Mouse (Mus musculus): ENCODE data around the gene Me1. TPM values are rescaled to one million over a fixed set of nuclear protein-coding genes. Genes with fewer than 3 reads are reported as not detected.

Gene Me1
- polyA plus RNA-seq, 1 experiment, result 5.0 TPM

DNA sequence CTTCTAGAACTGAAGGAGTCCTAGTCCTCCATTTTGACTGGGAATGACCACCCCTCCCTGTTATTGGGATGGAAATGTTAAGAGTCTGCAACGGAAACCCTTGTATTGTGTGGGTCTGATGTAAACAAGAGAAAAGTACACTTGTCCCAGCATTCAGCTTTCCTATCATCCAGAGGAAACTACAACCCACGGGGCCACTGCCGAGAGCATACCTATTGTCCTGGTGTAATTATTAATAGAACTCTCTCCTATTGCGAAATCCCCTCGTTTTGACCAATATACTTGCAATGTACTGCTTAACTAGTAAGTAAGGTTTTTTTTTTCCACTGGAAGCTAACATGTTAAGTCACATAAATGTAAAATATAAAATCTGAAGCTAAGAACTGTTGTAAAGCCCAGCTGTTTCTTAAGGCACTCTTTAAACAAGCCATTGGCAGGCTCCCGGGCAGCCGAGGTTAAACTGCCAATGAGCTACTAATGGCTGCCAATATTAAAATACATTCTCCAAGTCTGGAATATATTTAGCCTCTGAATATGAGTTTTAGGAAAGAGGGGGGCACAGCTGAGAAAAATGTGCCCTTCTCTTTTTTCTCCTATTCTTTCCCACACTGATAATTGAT lies 47.7 kb downstream of the Me1 start:
- WGBS, result 20% methylated on average over 7 of the region's 7 CpGs
- Histone ChIP-seq H3K4me1 (ENCODE audit: control insufficient read depth, insufficient read depth, insufficient read length, low read length) (peaks cover 3% of the 10 kb centered on the region; the same call in 1 of the 2 replicates), H3K27ac (ENCODE audit: insufficient read depth, low read depth, low read length) (no peak overlapping the region), H3K27me3 (ENCODE audit: control insufficient read depth, insufficient read depth, low read length) (no peaks in the 10 kb centered on the region), H3K4me3 (ENCODE audit: low read depth, low read length) (no peak overlapping the region), H3K36me3 (ENCODE audit: control insufficient read depth, insufficient read depth, low read length) (no peaks in the 10 kb centered on the region)
- TF ChIP-seq CTCF (IDR thresholded peaks at IDR 0.05; ENCODE audit: extremely low read depth, insufficient read length, insufficient replicate concordance, low read depth, low read length) (no peak), POLR2A (IDR thresholded peaks at IDR 0.05; ENCODE audit: low read depth, low read length) (no peak)

DNA sequence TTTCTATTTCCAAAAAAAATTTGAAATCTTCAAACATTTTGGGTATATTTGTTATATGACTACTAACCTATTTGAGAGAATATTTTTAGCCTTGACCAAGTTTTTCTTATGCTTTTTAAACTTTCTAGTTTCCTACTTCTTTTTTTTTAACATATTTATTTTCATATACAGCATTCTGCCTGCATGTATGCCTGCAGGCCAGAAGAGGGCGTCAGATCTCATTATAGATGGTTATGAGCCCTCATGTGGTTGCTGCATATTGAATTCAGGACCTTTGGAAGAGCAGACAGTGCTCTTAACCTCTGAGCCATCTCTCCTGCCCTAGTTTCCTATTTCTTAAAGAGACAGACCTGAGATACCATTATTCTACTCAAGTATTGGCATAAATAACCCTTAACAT lies 48.9 kb downstream of the Me1 start:
- Histone ChIP-seq H3K36me3 (ENCODE audit: control insufficient read depth, insufficient read depth, low read length) (no peaks in the 10 kb centered on the region), H3K27ac (ENCODE audit: insufficient read depth, low read depth, low read length) (no peak overlapping the region)
- 11% methylated on average over 1 of the region's 1 CpGs for WGBS

DNA sequence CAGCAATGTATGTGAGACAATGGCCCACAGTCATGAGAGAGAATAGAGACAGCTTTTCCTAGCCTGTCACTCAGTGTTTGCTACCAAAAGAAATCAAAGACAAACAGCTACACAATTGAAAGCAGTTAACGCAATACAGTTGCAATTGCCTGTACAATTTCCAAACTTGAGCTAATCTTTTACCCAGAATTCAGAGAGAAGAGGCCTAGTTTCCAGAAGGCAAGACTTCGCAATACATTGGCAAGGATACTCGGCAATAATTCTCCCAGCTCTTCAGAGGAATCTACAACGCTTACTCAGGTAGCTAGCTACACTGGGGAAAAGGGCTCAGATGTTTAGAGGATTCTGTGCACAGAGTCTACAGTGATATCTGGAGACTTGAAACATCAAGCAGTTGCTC lies 52.3 kb downstream of the Me1 start:
- H3K27me3 ChIP-seq (ENCODE audit: control insufficient read depth, insufficient read depth, low read length), result no peaks in the 10 kb centered on the region
- H3K4me3 ChIP-seq (ENCODE audit: low read depth, low read length), result no peak overlapping the region
- no peaks in the 10 kb centered on the region for H3K36me3 ChIP-seq (ENCODE audit: control insufficient read depth, insufficient read depth, low read length)
- H3K27ac ChIP-seq (ENCODE audit: insufficient read depth, low read depth, low read length), result no peak overlapping the region
- TF ChIP-seq POLR2A (IDR thresholded peaks at IDR 0.05; ENCODE audit: low read depth, low read length), result no peak
- 90% methylated on average over 4 of the region's 4 CpGs for WGBS
- H3K4me1 ChIP-seq (ENCODE audit: control insufficient read depth, insufficient read depth, insufficient read length, low read length), result peaks cover 3% of the 10 kb centered on the region; the same call in 1 of the 2 replicates

More for the DNA sequence above, 48.9 kb downstream of the Me1 start:
- no peak for TF ChIP-seq POLR2A (IDR thresholded peaks at IDR 0.05; ENCODE audit: low read depth, low read length)
- TF ChIP-seq CTCF (IDR thresholded peaks at IDR 0.05; ENCODE audit: extremely low read depth, insufficient read length, insufficient replicate concordance, low read depth, low read length), result no peak
- no peaks in the 10 kb centered on the region for H3K27me3 ChIP-seq (ENCODE audit: control insufficient read depth, insufficient read depth, low read length)
- H3K4me1 ChIP-seq (ENCODE audit: control insufficient read depth, insufficient read depth, insufficient read length, low read length), result peaks cover 3% of the 10 kb centered on the region; the same call in 1 of the 2 replicates
- no peak overlapping the region for H3K4me3 ChIP-seq (ENCODE audit: low read depth, low read length)

DNA sequence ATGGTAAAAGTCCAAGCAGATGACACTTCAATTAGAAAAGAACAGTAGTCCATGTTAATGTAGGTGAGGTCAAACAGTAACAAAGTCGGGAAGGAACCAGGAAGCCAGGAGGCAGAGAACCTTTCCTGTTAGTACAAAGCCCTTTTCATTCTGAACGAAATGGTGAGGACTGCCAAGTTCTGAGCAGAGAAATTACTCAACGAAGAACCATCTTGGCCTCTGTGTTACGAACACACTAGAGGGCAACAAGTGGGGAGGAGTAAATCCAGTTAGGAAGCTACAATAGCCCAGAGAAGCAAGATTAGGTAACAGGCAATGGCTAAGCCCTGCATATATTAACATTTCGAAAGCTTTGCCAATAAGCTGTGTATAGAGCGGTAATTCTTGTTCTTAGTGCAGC lies 57.0 kb downstream of the Me1 start:
- Histone ChIP-seq H3K36me3 (ENCODE audit: control insufficient read depth, insufficient read depth, low read length) (no peaks in the 10 kb centered on the region), H3K4me1 (ENCODE audit: control insufficient read depth, insufficient read depth, insufficient read length, low read length) (no peaks in the 10 kb centered on the region), H3K27me3 (ENCODE audit: control insufficient read depth, insufficient read depth, low read length) (no peaks in the 10 kb centered on the region), H3K4me3 (ENCODE audit: low read depth, low read length) (no peak overlapping the region), H3K27ac (ENCODE audit: insufficient read depth, low read depth, low read length) (no peak overlapping the region)
- WGBS, result 33% methylated on average over 6 of the region's 6 CpGs
- no peak for TF ChIP-seq CTCF (IDR thresholded peaks at IDR 0.05; ENCODE audit: extremely low read depth, insufficient read length, insufficient replicate concordance, low read depth, low read length)
- TF ChIP-seq POLR2A (IDR thresholded peaks at IDR 0.05; ENCODE audit: low read depth, low read length), result no peak

DNA sequence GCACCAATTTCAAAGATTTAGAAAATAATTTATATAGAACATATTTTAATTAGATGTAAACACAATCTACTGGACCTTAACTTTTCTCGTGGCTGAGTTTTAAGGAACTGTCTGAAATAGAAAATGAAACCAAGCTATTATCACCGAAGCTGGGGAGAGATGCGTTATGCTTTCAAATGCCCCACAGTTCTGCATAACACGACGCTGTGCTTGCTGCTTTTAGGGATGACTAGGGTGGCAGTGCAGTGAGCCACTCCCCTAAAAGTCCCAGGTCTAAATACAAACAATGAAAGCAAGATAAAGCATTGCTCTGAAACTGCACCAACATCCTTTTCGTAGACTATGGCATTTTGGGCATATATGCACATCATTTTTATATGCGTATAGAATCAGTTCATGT lies 64.6 kb downstream of the Me1 start:
- Histone ChIP-seq H3K36me3 (ENCODE audit: control insufficient read depth, insufficient read depth, low read length) (no peaks in the 10 kb centered on the region), H3K27ac (ENCODE audit: insufficient read depth, low read depth, low read length) (no peak overlapping the region), H3K4me1 (ENCODE audit: control insufficient read depth, insufficient read depth, insufficient read length, low read length) (no peaks in the 10 kb centered on the region), H3K27me3 (ENCODE audit: control insufficient read depth, insufficient read depth, low read length) (no peaks in the 10 kb centered on the region), H3K4me3 (ENCODE audit: low read depth, low read length) (no peak overlapping the region)
- TF ChIP-seq CTCF (IDR thresholded peaks at IDR 0.05; ENCODE audit: extremely low read depth, insufficient read length, insufficient replicate concordance, low read depth, low read length) (no peak), POLR2A (IDR thresholded peaks at IDR 0.05; ENCODE audit: low read depth, low read length) (no peak)
- WGBS, result 16% methylated on average over 7 of the region's 7 CpGs

DNA sequence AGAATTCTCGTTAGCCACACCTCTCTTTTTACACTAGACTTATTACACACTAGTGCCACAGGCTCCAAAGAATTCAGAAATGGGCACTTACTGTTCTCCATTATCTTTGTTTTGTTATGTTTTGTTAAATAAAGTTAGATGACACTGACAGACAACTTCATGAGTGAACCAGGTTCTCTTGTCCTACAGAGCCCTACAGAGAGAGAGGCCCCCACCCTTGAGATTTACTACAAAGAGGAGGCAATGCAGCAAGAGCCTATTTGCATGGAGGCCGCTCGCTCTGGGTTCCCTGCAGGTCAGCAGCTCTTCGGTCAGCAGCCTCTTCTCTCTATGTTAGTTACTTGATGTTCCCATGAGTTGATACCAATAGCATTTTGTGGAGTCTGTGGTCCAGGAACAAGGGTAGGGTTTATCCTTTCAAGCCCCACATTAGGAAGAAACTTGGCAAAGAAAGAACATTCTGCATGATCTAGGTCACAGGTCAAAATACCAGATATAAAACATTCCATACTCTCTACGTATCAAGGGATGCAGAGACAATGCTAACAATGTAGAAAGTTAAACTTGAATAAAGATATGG lies 65.3 kb downstream of the Me1 start:
- 81% methylated on average over 5 of the region's 5 CpGs for WGBS
- no peaks in the 10 kb centered on the region for H3K4me1 ChIP-seq (ENCODE audit: control insufficient read depth, insufficient read depth, insufficient read length, low read length)
- no peaks in the 10 kb centered on the region for H3K36me3 ChIP-seq (ENCODE audit: control insufficient read depth, insufficient read depth, low read length)
- H3K4me3 ChIP-seq (ENCODE audit: low read depth, low read length), result no peak overlapping the region
- TF ChIP-seq CTCF (IDR thresholded peaks at IDR 0.05; ENCODE audit: extremely low read depth, insufficient read length, insufficient replicate concordance, low read depth, low read length) (no peak), POLR2A (IDR thresholded peaks at IDR 0.05; ENCODE audit: low read depth, low read length) (no peak)
- no peaks in the 10 kb centered on the region for H3K27me3 ChIP-seq (ENCODE audit: control insufficient read depth, insufficient read depth, low read length)
- H3K27ac ChIP-seq (ENCODE audit: insufficient read depth, low read depth, low read length), result no peak overlapping the region

DNA sequence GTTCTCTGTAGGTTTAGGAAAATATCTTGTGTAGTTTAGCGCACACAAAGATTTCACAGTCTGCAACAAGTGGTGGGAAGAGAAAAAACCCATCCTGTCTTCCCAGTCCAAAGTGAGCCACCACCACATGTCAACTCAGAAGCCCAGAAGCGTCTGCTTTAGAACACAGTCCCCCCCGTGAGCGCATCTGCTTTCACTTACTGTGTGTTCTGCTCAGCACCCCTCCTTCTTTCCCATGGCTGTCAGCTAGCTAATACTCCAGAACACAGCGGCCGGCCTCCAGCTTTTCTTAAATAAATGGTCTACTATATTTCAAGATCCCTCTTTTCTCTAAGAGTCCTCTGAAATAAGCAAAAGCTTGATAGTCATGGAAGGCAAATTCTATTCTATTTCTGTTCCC lies 66.4 kb downstream of the Me1 start:
- Histone ChIP-seq H3K36me3 (ENCODE audit: control insufficient read depth, insufficient read depth, low read length) (no peaks in the 10 kb centered on the region), H3K27me3 (ENCODE audit: control insufficient read depth, insufficient read depth, low read length) (no peaks in the 10 kb centered on the region), H3K4me3 (ENCODE audit: low read depth, low read length) (no peak overlapping the region), H3K27ac (ENCODE audit: insufficient read depth, low read depth, low read length) (no peak overlapping the region), H3K4me1 (ENCODE audit: control insufficient read depth, insufficient read depth, insufficient read length, low read length) (no peaks in the 10 kb centered on the region)
- WGBS, result 89% methylated on average over 6 of the region's 6 CpGs
- no peak for TF ChIP-seq POLR2A (IDR thresholded peaks at IDR 0.05; ENCODE audit: low read depth, low read length)
- no peak for TF ChIP-seq CTCF (IDR thresholded peaks at IDR 0.05; ENCODE audit: extremely low read depth, insufficient read length, insufficient replicate concordance, low read depth, low read length)

All from small intestine, adult 2 months (tissue).